Mouse (Mus musculus) layer of hippocampus, adult 9-10 months (tissue): ENCODE measurements around the gene Ppp1r15a.
A peak's percentile ranks its signal among the peaks of the same experiment; 100 is the strongest.

Source experiments
- DNase-seq: peaks from one replicate; pipeline ENCODE4 v3.0.0; 2022; ENCODE audit warnings: low spot score

Ppp1r15a gene

GRCm38 (mm10) chr7:45525809-45526473, at the start of gene Ppp1r15a, which contains the start of gene Plekha4:
TSS of gene Ppp1r15a (minus strand) at chr7:45526268.
TSS of gene Plekha4 (plus strand) at chr7:45526330.
- DNase-seq, result peak; percentile 87

DNA sequence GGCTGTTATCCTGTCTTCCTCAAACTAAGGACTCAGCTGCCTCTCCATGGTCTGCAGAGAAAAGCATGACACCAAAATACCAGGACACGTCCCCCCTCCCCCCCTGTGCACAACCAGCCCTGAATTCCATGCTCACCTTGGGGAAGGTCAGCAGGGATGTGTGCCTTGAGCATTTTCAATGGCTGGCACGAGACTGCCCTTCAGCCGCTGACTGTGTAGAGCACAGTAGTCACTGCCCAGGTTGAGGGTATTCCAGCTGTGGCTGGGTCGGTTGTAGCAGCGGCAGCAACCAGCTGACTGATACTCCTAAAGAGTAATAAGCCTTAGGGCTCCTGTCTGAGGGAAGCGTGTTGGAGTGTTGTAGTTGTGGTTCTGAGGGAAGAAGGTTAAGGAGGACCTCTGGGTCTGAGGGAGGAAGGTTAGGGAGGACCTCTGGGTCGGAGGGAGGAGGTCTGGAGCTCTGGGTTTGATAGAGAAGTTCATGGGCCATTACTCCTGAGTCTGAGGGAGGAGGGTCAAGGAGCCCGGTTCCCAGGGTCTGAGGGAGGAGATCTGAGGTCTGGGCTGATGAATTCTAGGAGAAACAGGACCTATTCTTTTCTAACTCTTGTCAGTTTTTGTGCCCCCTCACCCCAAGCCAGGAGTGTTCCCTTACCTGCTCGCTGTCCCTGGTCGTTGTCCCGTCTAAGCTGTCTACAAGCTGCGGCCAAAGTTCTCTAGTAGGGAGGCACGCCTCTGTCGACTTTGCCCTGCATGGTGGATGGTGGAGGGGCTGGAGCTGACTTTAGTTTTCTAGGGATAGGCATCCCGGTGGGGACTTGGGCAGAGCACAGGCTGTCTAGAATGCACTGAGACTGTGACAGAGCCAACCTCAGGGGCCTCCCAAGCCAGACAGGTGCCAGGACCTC, 48.7 kb upstream of the Ppp1r15a start:
- no peak for DNase-seq

GRCm38 (mm10) chr7:45573954-45574353, 47.9 kb upstream of the Ppp1r15a start:
- no peak for DNase-seq

- DNase-seq, result no peak
These were observed 45.9 kb upstream of the Ppp1r15a start for GRCm38 (mm10) chr7:45571966-45572365.

- DNase-seq, result peak; percentile 22
These were observed 44.2 kb upstream of the Ppp1r15a start, which contains the start of gene Bcat2 for GRCm38 (mm10) chr7:45570103-45570741. TSS of gene Bcat2 (plus strand) at chr7:45570153.

- no peak for DNase-seq
These were observed 42.8 kb upstream of the Ppp1r15a start for GRCm38 (mm10) chr7:45568601-45569473.

- peak; percentile 63 for DNase-seq
These were observed 41.9 kb upstream of the Ppp1r15a start for GRCm38 (mm10) chr7:45567780-45568516.

- no peak for DNase-seq
These were observed 41.2 kb upstream of the Ppp1r15a start for GRCm38 (mm10) chr7:45567112-45567779.

DNA sequence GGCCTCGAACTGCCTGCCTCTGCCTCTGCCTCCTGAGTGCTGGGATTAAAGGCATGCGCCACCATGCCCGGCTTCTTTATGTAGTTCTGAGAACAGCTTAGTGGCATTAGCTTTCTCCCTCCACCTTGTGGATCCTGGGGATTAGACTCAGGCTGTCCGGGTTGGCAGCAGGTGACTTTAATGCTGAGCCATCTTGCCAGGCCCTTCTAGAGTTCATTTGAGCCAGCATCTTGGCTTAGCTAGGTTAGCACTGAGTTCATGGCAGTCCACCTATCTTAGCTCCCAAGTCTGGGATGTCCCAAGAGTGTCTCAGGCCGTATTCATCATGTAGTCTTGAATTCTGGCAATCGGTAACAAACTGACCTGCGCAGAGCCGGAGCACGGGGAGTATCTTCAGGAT, 39.4 kb upstream of the Ppp1r15a start:
- no peak for DNase-seq

- DNase-seq, result no peak
These were observed 38.7 kb upstream of the Ppp1r15a start for GRCm38 (mm10) chr7:45564811-45565210.

- no peak for DNase-seq
These were observed 35.8 kb upstream of the Ppp1r15a start for GRCm38 (mm10) chr7:45561624-45562520.

GRCm38 (mm10) chr7:45560843-45561623, 35.0 kb upstream of the Ppp1r15a start:
- peak; percentile 78 for DNase-seq

GRCm38 (mm10) chr7:45560241-45560640, 34.2 kb upstream of the Ppp1r15a start:
- DNase-seq, result no peak

- no peak for DNase-seq
These were observed 32.8 kb upstream of the Ppp1r15a start for GRCm38 (mm10) chr7:45558907-45559306.

DNA sequence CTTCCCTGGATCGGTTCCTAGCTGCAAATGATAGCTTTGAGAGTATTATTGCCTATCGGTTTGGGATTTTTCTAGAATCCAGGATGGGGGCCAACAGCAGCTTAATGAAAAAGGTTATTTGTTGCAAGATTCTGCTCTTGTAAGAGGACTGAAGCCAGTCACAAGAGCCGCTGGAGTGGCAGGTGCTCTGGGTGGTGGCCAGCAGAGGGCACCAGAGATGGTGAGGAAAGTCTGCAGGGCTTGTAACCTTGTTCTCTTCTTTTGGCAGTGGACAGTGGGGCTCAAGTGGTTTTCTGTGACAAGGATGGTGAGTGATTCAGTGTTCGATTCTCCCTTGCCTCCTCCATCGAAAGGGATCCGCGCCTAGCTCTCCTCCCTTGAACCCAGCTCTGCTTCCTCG, 29.7 kb upstream of the Ppp1r15a start:
- no peak for DNase-seq

GRCm38 (mm10) chr7:45554744-45555143, 28.7 kb upstream of the Ppp1r15a start, which contains the start of gene Hsd17b14:
TSS of gene Hsd17b14 (plus strand) at chr7:45554893.
- DNase-seq, result no peak

DNA sequence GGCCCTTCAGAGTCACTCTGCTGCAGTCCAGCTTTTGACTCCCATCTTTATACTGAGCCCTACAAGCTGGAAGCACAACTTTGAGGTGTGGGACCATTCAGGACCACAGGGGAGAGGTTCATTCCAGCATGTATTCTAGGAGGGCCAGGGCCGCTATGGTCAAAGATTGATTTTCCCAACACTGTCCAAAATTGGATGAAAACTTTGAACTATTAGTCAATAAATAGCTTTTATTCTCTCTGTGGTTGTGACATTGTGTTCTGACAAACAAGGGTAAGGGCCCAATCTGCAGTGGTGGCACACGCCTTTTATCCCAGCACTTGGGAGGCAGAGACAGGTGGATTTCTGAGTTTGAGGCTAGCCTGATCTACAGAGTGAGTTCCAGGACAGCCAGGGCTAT, 27.9 kb upstream of the Ppp1r15a start:
- no peak for DNase-seq

DNA sequence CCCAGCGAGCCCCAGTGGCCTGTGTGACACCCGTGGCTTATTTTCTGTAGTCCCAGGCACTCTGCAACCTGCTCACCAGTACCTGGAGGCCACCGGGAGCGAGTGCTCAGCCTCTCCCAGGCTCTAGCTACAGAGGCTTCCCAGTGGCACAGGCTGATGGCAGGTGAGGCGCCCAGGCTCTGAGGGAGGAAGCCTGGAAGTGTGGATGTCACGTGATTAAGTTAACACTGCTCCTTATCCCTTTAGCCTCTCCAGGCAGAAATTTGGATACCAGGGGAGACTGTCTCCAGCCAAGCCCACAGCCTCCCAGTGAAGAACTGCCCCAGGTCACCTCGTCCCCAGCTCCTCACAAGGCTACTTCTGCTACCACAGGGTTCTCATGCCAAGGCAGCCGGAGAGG, 27.5 kb upstream of the Ppp1r15a start:
- DNase-seq, result no peak
